Mouse (Mus musculus): ENCODE measurements at regions not wholly inside any gene's neighbourhood (a gene's known extent, or its start where the extent isn't known, plus 50 kb on each side); places are given as distances from the start of the nearest gene placed in this dataset.

DNA sequence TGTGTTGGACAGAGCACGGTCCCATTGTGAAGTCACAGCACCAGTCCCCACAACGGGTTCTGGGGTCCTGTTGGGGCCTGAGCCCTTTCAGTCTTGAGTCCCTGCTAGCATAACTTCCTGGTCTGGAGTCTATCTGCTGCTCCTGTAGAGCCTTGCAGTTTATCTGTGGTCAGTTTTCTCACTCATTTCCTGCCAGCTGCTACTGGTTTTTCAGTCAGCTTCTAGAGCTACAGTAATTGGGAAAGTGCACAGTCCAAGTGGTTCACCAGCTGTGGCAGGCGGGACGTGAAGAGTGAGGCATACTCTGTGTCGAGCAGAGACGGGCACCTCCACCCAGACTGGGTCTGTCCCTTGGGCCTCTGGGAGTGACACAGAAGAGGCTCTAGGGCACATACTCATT is 93.4 kb upstream of the Id2 start:
- peak; percentile 20 for DNase-seq (ENCODE audit: low spot score)

DNA sequence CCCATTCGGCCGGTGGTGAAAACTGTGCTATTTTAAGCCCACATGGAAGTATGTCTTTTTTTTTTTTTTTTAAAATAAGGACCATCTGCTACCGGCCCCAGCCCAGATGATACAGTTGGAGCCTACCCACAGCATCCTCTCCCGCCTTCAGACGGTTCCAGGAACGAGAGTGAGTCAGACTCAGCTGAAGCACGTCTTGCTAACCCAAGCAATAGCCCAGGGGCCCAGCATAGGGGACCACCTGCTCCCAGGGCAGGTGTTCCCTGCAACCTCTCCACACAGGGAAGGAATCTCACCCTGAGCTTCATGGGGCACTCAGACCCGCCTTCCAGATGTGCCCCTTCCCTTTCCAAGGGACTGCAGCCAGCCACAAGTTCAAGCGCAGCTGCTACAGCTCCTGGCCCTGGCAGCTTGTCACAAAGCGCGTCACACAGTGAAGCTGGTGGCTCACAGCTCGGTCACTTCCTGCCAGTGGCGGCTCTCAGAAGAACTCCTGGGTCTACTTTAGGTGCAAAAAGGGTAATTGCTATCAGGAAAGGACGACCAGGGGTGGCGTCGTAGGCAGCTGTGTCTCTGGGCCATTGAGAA is 92.3 kb upstream of the Id2 start:
- intact Hi-C loops (cut with DNase I), result no loop called here
- peak; percentile 21 for DNase-seq (ENCODE audit: low spot score)

More for the DNA sequence above, 93.4 kb upstream of the Id2 start:
- intact Hi-C loops (cut with DNase I), result no loop called here

DNA sequence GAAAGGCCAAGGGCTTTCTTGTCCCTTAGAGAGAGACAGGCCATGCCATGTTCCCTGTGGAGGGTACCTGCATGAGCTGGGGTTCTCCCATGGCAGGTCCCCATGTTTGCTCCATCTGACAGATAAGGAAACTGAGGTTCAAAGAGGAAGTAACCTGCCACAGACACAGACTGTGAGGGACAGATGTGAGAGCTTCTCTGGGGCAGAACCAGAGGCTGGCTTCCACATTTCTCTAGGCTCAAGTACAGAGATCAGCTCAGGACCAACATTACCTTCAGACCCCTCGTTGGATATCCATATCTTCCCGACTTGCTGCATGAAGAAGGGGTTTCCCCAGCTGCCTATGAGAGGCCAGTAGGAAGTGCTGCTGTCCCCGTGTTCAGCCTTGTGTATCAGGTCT is 91.6 kb upstream of the Id2 start:
- DNase-seq (ENCODE audit: low spot score), result no peak
- intact Hi-C loops (cut with DNase I), result no loop called here

DNA sequence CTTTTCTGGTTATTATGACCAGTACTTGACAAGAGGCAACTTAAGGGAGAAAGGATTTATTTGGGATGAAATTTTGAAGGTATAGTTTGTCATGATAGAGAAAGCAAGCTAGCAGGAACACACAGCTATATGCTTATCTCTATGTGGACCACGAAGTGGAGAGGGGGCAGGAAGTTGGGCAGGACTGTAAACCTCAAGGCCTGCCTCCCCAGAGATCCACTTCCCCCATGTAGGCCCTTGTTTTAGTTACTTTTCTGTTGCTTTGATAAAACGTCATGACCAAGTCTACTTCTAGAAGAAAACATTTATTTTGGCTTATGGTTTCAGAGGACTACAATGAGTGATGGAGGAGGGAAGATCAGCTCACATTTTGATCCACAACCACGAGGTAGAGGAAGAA is 90.3 kb upstream of the Id2 start:
- intact Hi-C loops (cut with DNase I), result no loop called here

DNA sequence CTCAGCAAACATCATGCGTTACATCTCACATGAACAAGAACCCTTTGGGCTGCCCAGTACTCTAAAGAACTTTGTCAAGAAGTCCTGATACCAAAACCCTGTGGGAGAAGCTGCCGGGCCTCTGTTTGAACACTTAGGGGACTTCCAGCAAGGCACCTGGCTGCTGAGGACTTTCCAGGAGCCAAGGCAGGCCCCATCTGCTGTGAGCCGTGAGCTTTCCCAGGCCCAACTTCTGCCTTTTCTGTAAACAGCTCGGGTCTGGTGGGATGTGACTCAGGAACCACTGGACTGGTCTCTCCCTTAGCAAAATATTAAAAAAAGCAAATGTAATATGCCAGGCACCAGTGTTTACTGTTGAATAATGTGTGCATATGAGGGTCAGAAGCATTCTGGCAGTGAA is 85.7 kb upstream of the Id2 start:
- intact Hi-C loops (cut with DNase I), result no loop called here
- no peak for DNase-seq (ENCODE audit: low spot score)

More for the DNA sequence above, 90.3 kb upstream of the Id2 start:
- no peak for DNase-seq (ENCODE audit: low spot score)

DNA sequence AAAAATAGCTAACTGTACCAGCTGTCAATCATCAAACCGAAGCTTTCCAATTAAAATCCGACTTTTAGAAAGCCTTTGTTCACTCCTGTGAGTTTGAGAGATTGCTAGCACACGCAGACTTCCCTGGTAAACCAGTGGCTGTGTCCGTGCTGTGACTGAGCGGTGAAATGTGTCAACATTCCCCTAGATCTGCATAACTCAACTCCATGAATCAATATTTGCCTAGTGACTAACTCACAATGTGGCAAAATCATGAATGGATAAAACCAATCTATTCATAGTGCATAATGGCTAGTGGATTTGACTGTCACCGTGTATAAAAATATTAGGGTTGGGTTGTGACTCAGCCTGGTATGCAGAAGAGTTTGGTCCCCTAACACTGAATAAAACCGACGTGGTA is 84.4 kb upstream of the Id2 start:
- intact Hi-C loops (cut with DNase I), result no loop called here
- no peak for DNase-seq (ENCODE audit: low spot score)

DNA sequence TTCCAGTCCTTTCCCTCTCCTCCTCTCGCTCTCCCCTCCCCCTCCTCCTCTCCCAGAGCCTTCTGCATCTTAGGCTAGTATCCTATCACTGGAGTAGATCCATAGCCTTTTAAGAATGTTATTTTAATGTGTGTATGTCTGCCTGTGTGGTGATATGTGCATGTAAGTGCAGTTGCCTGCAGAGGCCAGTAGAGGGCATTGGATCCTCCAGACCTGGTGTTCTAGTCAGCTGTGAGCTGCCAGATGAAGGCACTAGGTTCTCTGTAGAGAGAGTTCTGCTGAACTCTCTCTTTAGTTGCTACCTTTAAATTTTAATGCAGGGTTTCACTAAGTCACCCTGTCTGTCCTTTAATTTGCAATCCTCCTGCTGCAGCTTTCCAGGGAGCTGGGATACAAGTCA is 83.9 kb upstream of the Id2 start:
- intact Hi-C loops (cut with DNase I), result no loop called here
- DNase-seq (ENCODE audit: low spot score), result no peak

DNA sequence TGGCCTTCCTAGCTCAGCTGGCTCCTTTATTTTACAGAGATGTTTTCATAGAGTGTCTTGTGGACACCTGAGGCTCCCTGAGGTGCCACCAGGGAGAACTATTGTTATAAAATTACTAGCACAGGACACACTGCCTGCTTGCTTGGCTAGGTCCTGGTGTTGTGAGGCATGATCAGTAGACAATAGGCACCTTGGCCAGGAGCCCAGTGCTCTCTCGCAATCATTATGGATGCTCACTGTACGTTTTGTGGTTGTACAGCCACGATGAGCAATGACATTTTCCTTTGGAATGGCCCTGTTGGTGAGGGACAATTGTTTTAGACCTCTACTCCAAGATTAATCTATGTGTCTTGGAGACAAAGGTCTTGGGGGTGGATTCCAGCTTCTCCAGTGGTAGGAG is 83.3 kb upstream of the Id2 start:
- no peak for DNase-seq (ENCODE audit: low spot score)
- intact Hi-C loops (cut with DNase I), result no loop called here

DNA sequence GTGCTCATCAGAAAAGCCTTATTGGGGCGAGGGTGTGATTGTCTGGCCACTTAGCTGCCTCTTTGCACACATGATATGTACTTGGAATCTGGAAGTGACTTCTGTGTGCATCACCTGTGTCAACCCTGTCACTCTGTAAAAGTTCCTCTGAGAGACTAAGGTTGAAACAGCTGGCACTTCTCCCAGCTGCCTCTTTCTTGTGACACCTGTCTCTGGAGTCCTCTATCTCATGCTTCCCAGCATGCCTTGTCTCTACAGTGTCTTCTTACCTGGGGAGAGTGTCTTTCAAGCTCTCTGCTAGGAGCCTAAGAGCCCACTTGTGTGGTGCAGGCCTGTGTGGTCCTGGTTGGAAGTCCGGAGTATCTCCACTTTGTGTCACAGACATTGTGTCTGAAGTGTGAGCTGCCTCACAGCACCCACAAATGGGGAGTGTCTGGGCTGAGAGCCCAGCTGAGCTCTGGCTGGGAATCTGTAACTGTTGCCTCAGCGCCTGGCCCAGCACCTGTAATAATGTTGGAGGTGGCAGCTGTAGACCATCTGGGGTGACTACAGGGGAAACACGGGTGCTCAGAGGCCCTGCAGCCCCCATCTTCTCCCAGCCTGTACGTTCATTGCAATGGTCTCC is 81.7 kb upstream of the Id2 start:
- intact Hi-C loops (cut with DNase I), result no loop called here
- DNase-seq (ENCODE audit: low spot score), result no peak

DNA sequence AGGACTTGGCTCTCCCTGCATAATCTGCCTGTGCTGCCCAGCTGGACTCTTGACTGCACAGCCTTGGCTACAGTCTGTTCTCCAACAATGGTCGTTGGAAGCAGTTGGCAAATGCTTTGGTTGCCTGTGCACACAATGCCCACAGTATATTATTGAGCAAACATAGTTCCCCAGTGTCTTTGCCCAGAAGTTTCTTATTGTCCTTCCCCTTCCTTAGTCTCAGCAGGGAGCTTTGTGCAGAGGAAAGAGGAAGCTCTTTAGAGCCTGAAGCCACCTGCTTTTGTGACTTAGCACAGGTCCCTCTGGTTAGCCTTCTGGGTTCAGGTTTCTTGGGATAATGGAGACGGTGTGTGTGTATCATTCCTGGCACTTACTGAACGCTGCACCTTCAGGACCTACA is 80.9 kb upstream of the Id2 start:
- intact Hi-C loops (cut with DNase I), result no loop called here
- no peak for DNase-seq (ENCODE audit: low spot score)

DNA sequence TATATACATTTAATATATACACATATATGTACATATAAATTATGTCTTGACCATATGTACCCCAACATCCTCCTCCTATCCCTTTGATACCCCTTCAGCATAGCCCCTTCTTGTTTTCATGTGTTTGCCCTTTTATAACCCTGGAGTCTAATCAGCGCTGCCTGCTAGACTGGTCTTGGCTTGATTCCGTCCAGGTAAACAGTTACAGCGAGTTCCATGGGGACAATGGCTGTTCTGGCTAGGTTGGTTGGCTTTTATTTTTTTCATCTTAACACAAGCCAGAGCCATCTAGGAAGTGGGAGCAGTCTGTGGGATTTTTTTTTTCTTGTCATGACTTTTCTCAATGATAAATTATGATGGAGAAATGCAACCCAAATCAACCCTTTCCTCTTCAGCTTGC is 79.6 kb upstream of the Id2 start:
- DNase-seq (ENCODE audit: low spot score), result no peak
- intact Hi-C loops (cut with DNase I), result no loop called here

DNA sequence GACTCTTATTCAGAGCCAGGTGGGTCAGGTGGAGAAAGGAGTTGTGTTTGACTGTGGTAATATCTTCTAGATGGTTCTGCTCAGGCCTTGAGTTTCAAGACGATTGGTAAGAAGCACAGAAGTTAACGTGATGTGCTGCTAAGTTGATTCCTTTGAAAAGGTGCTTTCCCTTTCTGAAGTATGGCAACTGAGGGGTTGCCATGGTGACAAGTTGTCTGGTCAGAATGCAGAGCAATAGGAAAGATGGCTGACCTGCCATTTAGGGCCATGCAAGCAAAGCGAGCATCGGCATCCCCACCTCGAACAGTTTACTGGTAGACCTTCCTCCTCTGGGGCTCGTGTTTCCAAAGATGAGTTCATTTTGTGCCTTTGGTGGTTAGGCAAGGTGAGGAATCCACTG is 76.1 kb upstream of the Id2 start:
- intact Hi-C loops (cut with DNase I), result no loop called here

DNA sequence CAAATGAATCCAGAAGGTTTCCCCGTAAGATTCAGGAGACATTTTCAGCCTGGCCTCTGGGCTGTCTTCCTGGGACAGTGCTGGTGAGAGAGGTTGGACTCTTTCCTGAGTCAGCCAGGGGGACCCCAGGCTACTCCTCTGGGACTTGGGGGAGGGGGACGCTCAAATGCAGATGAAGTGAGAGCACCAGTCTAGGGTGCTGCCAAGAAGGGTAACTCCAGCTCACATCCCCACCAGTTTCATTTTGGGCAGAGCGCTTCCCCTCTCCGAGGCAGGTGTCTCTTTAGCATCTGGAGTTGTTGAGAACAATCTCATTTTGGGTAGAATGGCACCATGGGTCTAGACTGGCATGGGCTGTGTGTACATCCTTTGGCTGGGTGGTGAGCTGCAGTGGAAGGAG is 75.5 kb upstream of the Id2 start:
- intact Hi-C loops (cut with DNase I), result no loop called here
- no peak for DNase-seq (ENCODE audit: low spot score)

More for the DNA sequence above, 76.1 kb upstream of the Id2 start:
- DNase-seq (ENCODE audit: low spot score), result no peak

DNA sequence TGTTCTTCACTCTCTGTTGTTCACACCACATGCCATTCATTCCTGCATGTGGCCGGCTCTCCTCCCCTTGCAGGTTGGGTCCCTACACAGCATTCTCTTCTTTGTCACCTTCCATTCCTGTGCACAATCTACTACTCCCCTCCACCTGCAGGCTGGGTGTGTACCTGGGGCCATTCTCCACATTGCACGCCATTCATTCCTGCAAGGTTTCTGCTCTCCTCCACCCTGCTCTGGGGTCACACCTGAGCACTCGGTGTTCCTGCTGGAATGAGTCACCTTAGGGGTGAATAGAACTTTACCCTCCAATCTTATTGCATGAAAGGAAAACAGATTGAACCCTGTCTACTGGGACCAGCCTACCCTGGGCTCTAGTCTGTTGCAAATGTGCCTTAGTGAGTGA is 72.7 kb upstream of the Id2 start:
- intact Hi-C loops (cut with DNase I), result no loop called here
- no peak for DNase-seq (ENCODE audit: low spot score)

DNA sequence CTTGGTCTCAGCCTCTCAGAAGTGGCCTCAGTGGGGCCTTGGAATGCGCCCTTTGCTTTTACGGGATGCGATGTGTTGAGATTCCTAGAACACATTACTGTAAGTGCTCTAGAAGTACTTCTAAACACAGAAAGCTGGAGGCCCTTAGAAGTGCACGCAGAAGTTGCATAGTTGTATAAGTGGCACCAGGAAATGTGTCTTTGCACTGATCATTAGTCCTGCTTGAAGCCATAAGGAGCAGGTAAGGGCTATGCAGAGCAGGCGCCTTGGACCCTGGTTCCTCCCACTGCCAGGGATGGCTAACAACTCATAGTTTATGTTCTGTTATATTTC is 71.2 kb upstream of the Id2 start:
- intact Hi-C loops (cut with DNase I), result no loop called here
- no peak for DNase-seq (ENCODE audit: low spot score)

DNA sequence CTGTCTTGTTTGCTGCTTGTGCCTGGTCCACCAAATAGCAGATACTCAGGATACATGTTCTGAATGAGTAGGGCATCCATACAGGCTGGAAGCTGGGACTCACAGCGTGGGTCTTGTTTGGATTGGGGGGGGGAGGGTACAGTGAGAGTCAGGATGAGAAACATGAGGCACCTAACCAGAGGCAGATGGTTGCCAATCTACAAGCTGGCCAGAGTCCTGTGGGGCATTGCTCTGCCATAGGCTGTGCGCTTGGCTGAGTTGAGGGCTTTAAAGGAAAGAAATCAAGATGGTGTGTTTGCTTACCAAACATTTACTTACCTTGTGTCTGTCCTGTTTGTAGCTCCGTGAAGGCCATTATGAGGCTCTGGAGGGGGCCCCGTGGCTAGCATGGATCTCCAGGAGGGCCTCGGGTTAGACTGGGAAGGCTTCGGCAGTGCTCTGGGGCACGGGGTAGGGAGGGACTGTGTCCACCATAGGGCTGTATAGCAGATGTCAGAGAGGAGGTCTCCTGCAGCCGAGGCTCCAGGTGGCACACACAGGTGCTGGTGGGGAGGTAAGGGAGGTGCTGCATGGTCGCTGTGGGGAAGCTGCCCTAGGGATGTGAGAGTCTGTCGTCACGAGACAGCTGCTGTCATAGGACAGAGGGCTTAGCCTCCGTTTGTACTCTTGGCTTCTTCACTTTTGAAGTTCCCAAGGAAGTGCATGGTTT is 70.7 kb upstream of the Id2 start:
- intact Hi-C loops (cut with DNase I), result no loop called here
- DNase-seq (ENCODE audit: low spot score), result no peak

DNA sequence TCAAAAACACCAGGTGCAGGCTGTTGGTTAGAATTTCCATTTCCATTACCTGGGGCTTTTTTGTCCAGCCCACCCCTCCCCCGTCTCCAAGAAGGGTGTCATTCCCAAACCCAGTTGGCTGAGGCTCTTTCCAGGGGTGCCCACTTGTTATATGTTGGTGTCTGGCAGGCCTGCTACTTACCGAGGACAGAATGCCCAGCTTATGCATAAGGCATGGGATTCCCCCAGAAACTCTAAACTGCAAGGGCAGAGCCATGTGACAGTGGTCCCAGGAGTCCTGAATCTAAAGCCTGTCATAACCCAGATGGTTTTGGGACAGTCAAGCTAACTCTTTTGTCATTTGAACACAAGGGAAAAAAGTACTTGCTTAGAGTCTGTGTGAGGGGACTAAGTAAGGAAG is 69.6 kb upstream of the Id2 start:
- intact Hi-C loops (cut with DNase I), result no loop called here
- DNase-seq (ENCODE audit: low spot score), result no peak

DNA sequence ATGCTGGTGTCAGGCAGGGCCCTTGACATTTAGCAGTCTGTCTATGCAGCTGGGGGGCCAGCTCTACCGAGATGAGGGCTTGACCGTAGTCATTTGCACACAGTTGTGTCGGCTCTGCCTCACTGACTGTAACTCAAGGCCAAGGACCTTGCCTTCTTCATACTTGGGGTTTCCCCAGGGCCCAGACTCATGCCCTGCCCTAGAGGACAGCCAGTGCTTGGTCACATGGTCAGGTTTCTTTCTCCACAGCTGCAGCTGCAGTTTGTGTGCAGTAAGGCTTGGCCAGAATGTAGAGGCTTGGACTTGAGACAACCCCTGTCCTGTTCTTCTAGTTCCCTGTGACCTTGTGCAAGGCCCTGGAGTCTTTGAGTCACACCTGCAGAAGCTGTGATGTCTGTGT is 68.7 kb upstream of the Id2 start:
- DNase-seq (ENCODE audit: low spot score), result no peak
- intact Hi-C loops (cut with DNase I), result no loop called here

DNA sequence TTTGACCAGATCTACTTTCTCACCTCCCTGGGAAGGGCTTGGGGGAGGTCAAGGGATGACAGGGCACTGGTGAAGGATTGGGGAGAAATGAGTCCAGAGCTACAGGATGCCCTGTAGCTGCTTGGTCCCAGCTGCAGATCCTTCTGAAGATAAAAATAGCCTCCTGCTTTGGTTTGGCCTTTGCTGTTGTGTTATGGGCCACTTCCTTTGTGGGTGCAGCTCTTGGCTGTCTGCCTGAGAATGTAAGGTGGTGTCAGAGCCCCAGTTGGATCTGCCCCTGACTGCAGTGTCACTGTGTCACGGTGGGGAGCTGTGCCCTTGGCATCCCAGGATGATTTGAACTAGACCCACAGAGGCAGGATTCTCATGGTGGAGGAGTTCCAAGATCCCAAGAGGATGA is 67.8 kb upstream of the Id2 start:
- intact Hi-C loops (cut with DNase I), result loop anchor here (5.0 kb wide), 1 partner anchor 72 kb away; no protein-coding TSS in a partner anchor
- DNase-seq (ENCODE audit: low spot score), result no peak

DNA sequence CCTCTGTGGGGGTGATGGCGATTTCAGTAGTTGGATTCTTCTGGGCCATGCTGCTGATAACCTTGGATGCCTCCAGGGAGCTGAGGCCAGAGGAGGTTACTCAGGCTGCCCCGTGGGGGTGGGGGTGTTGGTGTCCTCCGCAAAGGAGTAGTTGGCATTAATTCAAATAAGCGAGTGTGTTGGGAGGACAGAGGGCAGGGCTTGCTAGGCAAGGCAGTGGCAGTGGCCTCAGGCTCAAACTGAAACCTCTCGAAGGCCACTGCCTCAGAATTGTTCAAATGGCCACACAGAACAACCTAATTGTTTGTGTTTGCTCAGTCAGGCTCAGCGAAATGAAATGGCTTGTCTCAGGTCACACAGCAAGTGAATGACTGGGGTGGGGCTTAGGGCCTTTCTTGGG is 66.6 kb upstream of the Id2 start:
- no peak for DNase-seq (ENCODE audit: low spot score)
- intact Hi-C loops (cut with DNase I), result loop anchor here (5.0 kb wide), 1 partner anchor 71 kb away; no protein-coding TSS in a partner anchor

DNA sequence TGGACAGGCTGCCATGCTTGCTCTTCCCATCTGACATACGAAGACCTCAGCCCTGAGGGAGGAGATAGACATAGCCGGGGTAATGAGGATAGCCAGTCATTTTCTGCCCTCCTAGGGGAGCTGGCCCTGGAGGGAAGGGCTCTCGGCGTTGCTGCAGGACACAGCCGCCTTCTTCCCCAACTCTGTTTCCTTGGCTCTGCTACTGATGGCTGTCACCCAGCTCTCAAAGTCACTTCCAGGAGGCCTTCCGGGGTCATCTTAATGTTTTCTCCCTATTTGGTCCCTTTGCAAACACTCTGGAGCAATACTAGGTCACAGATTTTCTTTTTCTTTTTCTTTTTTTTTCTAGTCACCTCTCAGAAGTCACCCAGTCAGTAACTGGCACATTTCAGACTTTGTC is 65.9 kb upstream of the Id2 start:
- intact Hi-C loops (cut with DNase I), result loop anchor here (5.0 kb wide), 1 partner anchor 71 kb away; no protein-coding TSS in a partner anchor

DNA sequence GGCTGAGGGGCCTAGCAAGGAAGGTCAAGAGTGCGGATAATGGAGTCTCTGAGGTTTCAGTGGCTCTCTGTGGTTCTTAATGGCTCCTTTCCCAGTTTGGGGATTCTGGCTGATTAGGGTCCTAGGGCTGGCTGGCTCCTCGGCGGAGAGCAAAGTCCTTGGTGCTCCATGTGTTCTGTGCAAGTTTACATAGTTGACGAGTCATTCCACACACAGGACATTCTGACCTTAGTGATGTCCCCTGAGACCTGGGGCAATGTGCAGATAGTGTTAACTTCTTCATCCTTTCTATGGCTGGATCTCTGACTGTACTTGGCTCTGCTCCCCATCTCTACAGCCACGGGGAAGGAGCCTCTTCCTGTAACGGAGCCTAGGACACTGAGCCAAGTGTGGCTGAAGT is 65.0 kb upstream of the Id2 start:
- intact Hi-C loops (cut with DNase I), result loop anchor here (5.0 kb wide), 1 partner anchor 70 kb away; no protein-coding TSS in a partner anchor
- no peak for DNase-seq (ENCODE audit: low spot score)

More for the DNA sequence above, 65.9 kb upstream of the Id2 start:
- no peak for DNase-seq (ENCODE audit: low spot score)
